Mouse (Mus musculus) heart, embryonic 15.5 days (tissue): ENCODE measurements around the gene 0610010F05Rik. TPM values are rescaled to one million over a fixed set of nuclear protein-coding genes. Genes with fewer than 3 reads are reported as not detected.

Source experiments
- ATAC-seq: fragments of 200-750 bp; cut with Nextera tagmentation; replicated peaks from 2 replicates; pipeline ENCODE4 v1.8.0; 2017; ENCODE audit warnings: low read depth, moderate TSS enrichment; ENCODE audit not compliant: insufficient number of reproducible peaks, insufficient read depth, low FRiP score
- H3K27ac ChIP-seq: fragments of 300-500 bp; sonication (generic); 2 replicates; pipeline ENCODE4 v1.5.1; 2015; ENCODE audit warnings: mild to moderate bottlenecking, inconsistent platforms
- H3K27me3 ChIP-seq: fragments of 300-500 bp; sonication (generic); 2 replicates; pipeline ENCODE4 v1.6.1; 2015; ENCODE audit warnings: inconsistent platforms
- H3K36me3 ChIP-seq: fragments of 300-500 bp; sonication (generic); 2 replicates; pipeline ENCODE4 v1.6.1; 2015; ENCODE audit warnings: mild to moderate bottlenecking, inconsistent platforms
- H3K4me1 ChIP-seq: fragments of 300-500 bp; sonication (generic); replicated peaks from 2 replicates; pipeline ENCODE4 v1.6.1; 2015; ENCODE audit warnings: inconsistent platforms
- H3K4me2 ChIP-seq: fragments of 300-500 bp; sonication (generic); 2 replicates; pipeline ENCODE4 v1.6.1; 2015; ENCODE audit warnings: inconsistent platforms, mild to moderate bottlenecking, moderate library complexity
- H3K4me3 ChIP-seq: fragments of 300-500 bp; sonication (generic); 2 replicates; pipeline ENCODE4 v1.5.1; 2015; ENCODE audit warnings: mild to moderate bottlenecking, inconsistent platforms
- H3K9ac ChIP-seq: fragments of 300-500 bp; sonication (generic); 2 replicates; pipeline ENCODE4 v1.6.1; 2015; ENCODE audit warnings: mild to moderate bottlenecking, inconsistent platforms
- H3K9me3 ChIP-seq: fragments of 300-500 bp; sonication (generic); replicated peaks from 2 replicates; pipeline ENCODE4 v1.6.1; 2016; ENCODE audit warnings: inconsistent platforms
- WGBS: fragments of 180-500 bp; shearing (Covaris S2); methylation state at CpG from one replicate; pipeline ENCODE4 v1.1.7; 2015; ENCODE audit warnings: mixed read lengths; 5-methylcytosine and 5-hydroxymethylcytosine counted together
- polyA plus RNA-seq: library from polyadenylated mRNA; unstranded; fragments of >200 nt; fragmentation: Nextera tagmentation; extraction: Ambion mirVana; gene quantifications from 2 replicates; pipeline ENCODE4 v1.2.1, GENCODE M21; 2015

The 0610010F05Rik gene
- 15.3 and 17.1 TPM in 2 replicates for polyA plus RNA-seq

- peak; percentile 100 for ATAC-seq
These were observed at the start of gene 0610010F05Rik for GRCm38 (mm10) chr11:23632945-23633878. TSS of gene 0610010F05Rik (minus strand) at chr11:23633639.

GRCm38 (mm10) chr11:23682561-23682960 is 49.1 kb upstream of the 0610010F05Rik start:
- Histone ChIP-seq H3K4me2 (no peak overlapping the region), H3K4me1 (no peaks in the 10 kb centered on the region), H3K27ac (no peak overlapping the region), H3K4me3 (no peak overlapping the region), H3K27me3 (no peaks in the 10 kb centered on the region), H3K36me3 (peaks cover 22% of the 10 kb centered on the region; the same call in 1 of the 2 replicates), H3K9ac (no peak overlapping the region), H3K9me3 (no peaks in the 10 kb centered on the region)
- ATAC-seq = no peak
- 85% methylated on average over 5 of the region's 5 CpGs for WGBS

More at GRCm38 (mm10) chr11:23632945-23633878, at the start of gene 0610010F05Rik:
- under 1% methylated on average over 68 of the region's 103 CpGs for WGBS
- Histone ChIP-seq H3K27me3 (no peaks in the 10 kb centered on the region), H3K4me3 (peak within 1 kb of the TSS; percentile 91), H3K36me3 (peaks cover 12% of the 10 kb centered on the region; the same call in 1 of the 2 replicates), H3K27ac (peak within 1 kb of the TSS; percentile 92), H3K4me1 (peaks cover 5% of the 10 kb centered on the region), H3K9me3 (no peaks in the 10 kb centered on the region), H3K4me2 (peak within 1 kb of the TSS; percentile 82), H3K9ac (peak within 1 kb of the TSS; percentile 90)

- H3K27me3 ChIP-seq = no peaks in the 10 kb centered on the region
- no peaks in the 10 kb centered on the region for H3K4me1 ChIP-seq
- no peak overlapping the region for H3K4me3 ChIP-seq
- 80% methylated on average over 6 of the region's 6 CpGs for WGBS
- no peaks in the 10 kb centered on the region for H3K9me3 ChIP-seq
- no peak for ATAC-seq
- no peak overlapping the region for H3K9ac ChIP-seq
- peaks cover 35% of the 10 kb centered on the region; the same call in 1 of the 2 replicates for H3K36me3 ChIP-seq
- no peak overlapping the region for H3K27ac ChIP-seq
- no peak overlapping the region for H3K4me2 ChIP-seq
These were observed 47.1 kb upstream of the 0610010F05Rik start for GRCm38 (mm10) chr11:23680435-23680950.

- Histone ChIP-seq H3K4me3 (no peak overlapping the region), H3K36me3 (peaks cover 40% of the 10 kb centered on the region), H3K9ac (no peak overlapping the region), H3K27ac (no peak overlapping the region), H3K9me3 (no peaks in the 10 kb centered on the region), H3K4me1 (no peaks in the 10 kb centered on the region), H3K4me2 (no peak overlapping the region), H3K27me3 (no peaks in the 10 kb centered on the region)
- ATAC-seq = no peak
- 43% methylated on average over 3 of the region's 3 CpGs for WGBS
These were observed 45.7 kb upstream of the 0610010F05Rik start for GRCm38 (mm10) chr11:23679044-23679642.

GRCm38 (mm10) chr11:23676100-23676499 is 42.7 kb upstream of the 0610010F05Rik start:
- WGBS = 94% methylated on average over 5 of the region's 5 CpGs
- ATAC-seq = no peak
- Histone ChIP-seq H3K4me3 (no peak overlapping the region), H3K36me3 (peaks cover 49% of the 10 kb centered on the region), H3K4me2 (no peak overlapping the region), H3K4me1 (0 out of 2 replicates have a peak, but pooled peaks cover 1% of the 10 kb centered on the region), H3K9me3 (no peaks in the 10 kb centered on the region), H3K9ac (no peak overlapping the region), H3K27me3 (no peaks in the 10 kb centered on the region), H3K27ac (no peak overlapping the region)

GRCm38 (mm10) chr11:23672256-23672749 is 38.9 kb upstream of the 0610010F05Rik start:
- peaks cover 3% of the 10 kb centered on the region; the same call in 1 of the 2 replicates for H3K4me1 ChIP-seq
- H3K27ac ChIP-seq = no peak overlapping the region
- no peaks in the 10 kb centered on the region for H3K27me3 ChIP-seq
- H3K4me3 ChIP-seq = no peak overlapping the region
- no peaks in the 10 kb centered on the region for H3K9me3 ChIP-seq
- 86% methylated on average over 4 of the region's 4 CpGs for WGBS
- no peak overlapping the region for H3K9ac ChIP-seq
- H3K4me2 ChIP-seq = no peak overlapping the region
- no peak for ATAC-seq
- H3K36me3 ChIP-seq = peaks cover 35% of the 10 kb centered on the region

GRCm38 (mm10) chr11:23667128-23667527 is 33.7 kb upstream of the 0610010F05Rik start:
- H3K4me3 ChIP-seq = peak overlapping the region; percentile 80
- no peak overlapping the region for H3K9ac ChIP-seq
- H3K27ac ChIP-seq = no peak overlapping the region
- peak overlapping the region; percentile 68 for H3K4me2 ChIP-seq
- ATAC-seq = no peak
- WGBS = 42% methylated on average over 3 of the region's 3 CpGs
- H3K4me1 ChIP-seq = peaks cover 12% of the 10 kb centered on the region
- 0 out of 2 replicates have a peak, but pooled peaks cover 1% of the 10 kb centered on the region for H3K36me3 ChIP-seq
- no peaks in the 10 kb centered on the region for H3K9me3 ChIP-seq
- no peaks in the 10 kb centered on the region for H3K27me3 ChIP-seq

- WGBS = 6% methylated on average over 5 of the region's 5 CpGs
- peak overlapping the region; percentile 96 for H3K27ac ChIP-seq
These were observed 33.1 kb upstream of the 0610010F05Rik start for GRCm38 (mm10) chr11:23666526-23666925.

GRCm38 (mm10) chr11:23665798-23666501 is 32.5 kb upstream of the 0610010F05Rik start, which contains the start of gene Pex13:
TSS of gene Pex13 (minus strand) at chr11:23665959.
- H3K4me1 ChIP-seq = peaks cover 10% of the 10 kb centered on the region
- under 1% methylated on average over 48 of the region's 49 CpGs for WGBS
- peak within 1 kb of the TSS; percentile 80 for H3K4me3 ChIP-seq
- no peaks in the 10 kb centered on the region for H3K27me3 ChIP-seq
- peak; percentile 95 for ATAC-seq
- peak within 1 kb of the TSS; percentile 88 for H3K9ac ChIP-seq
- H3K9me3 ChIP-seq = no peaks in the 10 kb centered on the region
- H3K36me3 ChIP-seq = no peaks in the 10 kb centered on the region
- H3K4me2 ChIP-seq = peak within 1 kb of the TSS; percentile 68
- peak within 1 kb of the TSS; percentile 96 for H3K27ac ChIP-seq

More at GRCm38 (mm10) chr11:23666526-23666925, 33.1 kb upstream of the 0610010F05Rik start:
- H3K9ac ChIP-seq = peak overlapping the region; percentile 88
- H3K4me1 ChIP-seq = peaks cover 12% of the 10 kb centered on the region
- peak overlapping the region; percentile 80 for H3K4me3 ChIP-seq
- no peaks in the 10 kb centered on the region for H3K27me3 ChIP-seq
- H3K9me3 ChIP-seq = no peaks in the 10 kb centered on the region
- H3K36me3 ChIP-seq = no peaks in the 10 kb centered on the region
- peak; percentile 18 for ATAC-seq
- H3K4me2 ChIP-seq = peak overlapping the region; percentile 68

GRCm38 (mm10) chr11:23665311-23665786 is 31.9 kb upstream of the 0610010F05Rik start, which contains the start of gene Pus10:
TSS of gene Pus10 (plus strand) at chr11:23665674.
- Histone ChIP-seq H3K4me1 (peaks cover 9% of the 10 kb centered on the region), H3K9ac (peak within 1 kb of the TSS; percentile 88), H3K4me3 (peak within 1 kb of the TSS; percentile 80), H3K36me3 (no peaks in the 10 kb centered on the region), H3K27ac (peak within 1 kb of the TSS; percentile 96), H3K27me3 (no peaks in the 10 kb centered on the region), H3K4me2 (peak within 1 kb of the TSS; percentile 68), H3K9me3 (no peaks in the 10 kb centered on the region)
- ATAC-seq = peak; percentile 63
- under 1% methylated on average over 40 of the region's 40 CpGs for WGBS
